Mouse (Mus musculus) midbrain, embryonic 10.5 days (tissue): ENCODE results near the gene Rassf2. TPM values are rescaled to one million over a fixed set of nuclear protein-coding genes. Genes with fewer than 3 reads are reported as not detected.

Experiments used
- DNase-seq: peaks from one replicate; pipeline ENCODE4 v3.0.0-alpha.2; 2017; ENCODE audit warnings: low spot score
- H3K27ac ChIP-seq: fragments of 300-500 bp; sonication (generic); replicated peaks from 2 replicates; pipeline ENCODE4 v1.5.1; 2016; ENCODE audit warnings: mild to moderate bottlenecking
- H3K27me3 ChIP-seq: fragments of 300-500 bp; sonication (generic); 2 replicates; pipeline ENCODE4 v1.6.1; 2016; ENCODE audit warnings: low read depth, mild to moderate bottlenecking; ENCODE audit not compliant: poor library complexity, severe bottlenecking
- H3K36me3 ChIP-seq: fragments of 300-500 bp; sonication (generic); 2 replicates; pipeline ENCODE4 v1.6.1; 2016; ENCODE audit warnings: mild to moderate bottlenecking, moderate library complexity
- H3K4me1 ChIP-seq: fragments of 300-500 bp; sonication (generic); 2 replicates; pipeline ENCODE4 v1.6.1; 2016
- H3K4me3 ChIP-seq: fragments of 300-500 bp; sonication (generic); 2 replicates; pipeline ENCODE4 v1.5.1; 2016; ENCODE audit warnings: mild to moderate bottlenecking, moderate library complexity
- H3K9me3 ChIP-seq: fragments of 300-500 bp; sonication (generic); replicated peaks from 2 replicates; pipeline ENCODE4 v1.6.1; 2016; ENCODE audit warnings: mild to moderate bottlenecking
- WGBS: fragments of 180-500 bp; shearing (Covaris S2); methylation state at CpG from one replicate; pipeline ENCODE4 v1.1.7; 2016; 5-methylcytosine and 5-hydroxymethylcytosine counted together
- polyA plus RNA-seq: library from polyadenylated mRNA; unstranded; fragments of >200 nt; fragmentation: Nextera tagmentation; extraction: Ambion mirVana; gene quantifications from 2 replicates; pipeline ENCODE4 v1.2.1, GENCODE M21; 2016

Rassf2 gene
- polyA plus RNA-seq, 1 experiment from 2014 or later = 28.6 TPM

DNA sequence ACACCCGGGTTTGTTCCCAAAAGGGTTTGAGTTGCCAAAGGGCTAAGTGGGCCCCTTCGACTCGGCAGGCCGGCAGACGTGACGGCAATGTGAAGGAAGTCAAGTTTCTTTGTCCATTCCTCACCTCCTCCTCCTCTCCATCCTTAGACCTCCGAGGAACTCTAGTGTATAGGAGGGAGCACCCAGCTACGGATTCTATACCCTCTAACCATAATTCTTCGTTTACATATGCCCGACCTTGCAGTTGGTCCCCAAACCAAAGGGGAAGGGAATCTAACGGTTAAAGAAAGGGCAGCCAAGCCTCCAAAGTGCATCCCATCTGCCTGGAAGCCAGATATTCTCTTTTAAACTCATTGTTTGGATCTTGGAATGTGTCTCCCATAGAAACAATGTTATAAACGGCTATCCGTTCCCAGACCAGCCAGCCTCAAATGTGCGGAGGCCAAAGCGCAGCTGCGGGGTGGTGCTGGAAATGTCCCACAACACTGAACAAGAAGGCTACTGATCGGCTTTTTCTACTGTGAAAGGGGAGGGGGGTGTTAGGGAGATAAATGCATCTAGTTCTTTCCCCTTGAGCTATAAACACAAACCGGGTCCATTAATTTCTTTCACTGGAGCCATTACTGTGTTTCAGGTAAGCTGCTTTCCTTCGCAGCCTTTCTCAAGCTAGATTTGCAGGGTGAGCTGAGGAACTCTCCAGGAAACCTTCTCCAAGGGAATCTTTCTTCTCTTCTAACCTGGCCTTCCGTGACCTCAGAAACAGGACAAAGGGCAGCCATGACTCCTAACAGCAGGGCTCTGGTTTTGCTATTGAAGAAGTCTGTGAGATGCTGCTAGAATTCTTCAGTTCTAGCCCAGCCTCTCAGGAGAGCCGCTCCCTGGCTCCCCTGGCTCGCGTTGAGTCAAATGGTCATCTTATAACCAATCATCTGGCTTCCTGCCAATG is 633 bp upstream of the Rassf2 start:
- peak; percentile 48 for DNase-seq
- Histone ChIP-seq H3K27me3 (peaks cover 23% of the 10 kb centered on the region), H3K9me3 (no peaks in the 10 kb centered on the region), H3K4me3 (peak overlapping the region; percentile 81), H3K4me1 (peaks cover 60% of the 10 kb centered on the region), H3K36me3 (peaks cover 10% of the 10 kb centered on the region; the same call in 1 of the 2 replicates), H3K27ac (peak overlapping the region; percentile 95)
- 4% methylated on average over 23 of the region's 23 CpGs for WGBS

- Histone ChIP-seq H3K4me1 (peaks cover 47% of the 10 kb centered on the region), H3K9me3 (no peaks in the 10 kb centered on the region), H3K27ac (peak overlapping the region; percentile 95), H3K36me3 (peaks cover 19% of the 10 kb centered on the region; the same call in 1 of the 2 replicates), H3K27me3 (peaks cover 23% of the 10 kb centered on the region), H3K4me3 (peak overlapping the region; percentile 81)
- WGBS = under 1% methylated on average over 36 of the region's 36 CpGs
- peak; percentile 57 for DNase-seq
Measured at GRCm38 (mm10) chr2:132028894-132029605, 1.0 kb downstream of the Rassf2 start.

DNA sequence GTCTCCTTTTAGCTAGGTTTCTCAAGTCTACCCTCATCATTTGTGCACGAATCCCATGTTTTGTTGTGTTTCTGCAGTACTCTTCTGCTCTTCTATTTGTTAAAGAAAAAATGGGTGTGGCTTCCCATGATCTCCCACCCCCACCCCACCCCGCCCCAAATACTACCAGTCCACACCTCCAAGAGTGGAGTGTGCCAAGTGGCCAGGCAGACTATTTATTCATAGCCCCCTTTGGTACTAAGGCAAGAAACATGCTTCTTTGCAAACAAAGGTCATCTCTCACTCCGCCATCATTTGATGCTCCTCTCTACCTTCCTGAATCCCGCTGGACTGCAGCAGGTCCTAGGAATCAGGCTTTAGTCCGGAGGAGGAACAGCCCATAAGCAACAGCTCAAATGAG is 2.0 kb downstream of the Rassf2 start:
- H3K4me3 ChIP-seq = peak overlapping the region; percentile 81
- 38% methylated on average over 5 of the region's 5 CpGs for WGBS

DNA sequence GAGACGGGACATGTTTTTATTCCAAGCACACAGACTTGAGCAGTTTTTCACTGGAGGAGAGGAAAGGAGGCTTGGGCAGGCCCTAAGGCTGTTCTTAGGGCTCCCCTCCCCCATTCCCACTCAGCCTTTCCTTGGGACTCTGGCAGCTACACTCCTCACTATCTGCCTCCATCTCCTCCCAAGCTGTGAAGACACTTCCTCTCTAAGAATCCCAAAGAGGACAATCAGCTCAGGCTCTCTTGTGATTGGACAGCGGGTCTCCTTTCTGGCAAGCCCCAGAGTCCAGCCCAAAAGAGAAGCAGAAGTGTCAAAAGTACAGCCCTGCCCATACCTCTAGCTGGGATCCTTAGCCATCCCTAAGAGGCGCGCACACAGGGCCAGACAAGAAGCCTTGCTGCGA is 2.7 kb downstream of the Rassf2 start:
- 66% methylated on average over 5 of the region's 5 CpGs for WGBS
- Histone ChIP-seq H3K4me3 (peak overlapping the region; percentile 81), H3K9me3 (no peaks in the 10 kb centered on the region), H3K27me3 (peaks cover 23% of the 10 kb centered on the region), H3K27ac (no peak overlapping the region), H3K36me3 (peaks cover 24% of the 10 kb centered on the region; the same call in 1 of the 2 replicates), H3K4me1 (peaks cover 44% of the 10 kb centered on the region)
- no peak for DNase-seq

More for the DNA sequence above, 2.0 kb downstream of the Rassf2 start:
- Histone ChIP-seq H3K4me1 (peaks cover 44% of the 10 kb centered on the region), H3K36me3 (peaks cover 21% of the 10 kb centered on the region; the same call in 1 of the 2 replicates), H3K27me3 (peaks cover 23% of the 10 kb centered on the region), H3K9me3 (no peaks in the 10 kb centered on the region), H3K27ac (peak overlapping the region; percentile 95; the same call in 1 of the 2 replicates)
- no peak for DNase-seq

GRCm38 (mm10) chr2:132024028-132024427 is 6.0 kb downstream of the Rassf2 start:
- Histone ChIP-seq H3K4me1 (peaks cover 27% of the 10 kb centered on the region), H3K36me3 (peaks cover 44% of the 10 kb centered on the region; the same call in 1 of the 2 replicates), H3K27ac (no peak overlapping the region), H3K4me3 (no peak overlapping the region), H3K27me3 (peaks cover 18% of the 10 kb centered on the region), H3K9me3 (no peaks in the 10 kb centered on the region)
- no peak for DNase-seq
- 95% methylated on average over 4 of the region's 4 CpGs for WGBS

GRCm38 (mm10) chr2:132022621-132023020 is 7.4 kb downstream of the Rassf2 start:
- no peak for DNase-seq
- 89% methylated on average over 8 of the region's 8 CpGs for WGBS
- H3K4me1 ChIP-seq = peaks cover 24% of the 10 kb centered on the region

DNA sequence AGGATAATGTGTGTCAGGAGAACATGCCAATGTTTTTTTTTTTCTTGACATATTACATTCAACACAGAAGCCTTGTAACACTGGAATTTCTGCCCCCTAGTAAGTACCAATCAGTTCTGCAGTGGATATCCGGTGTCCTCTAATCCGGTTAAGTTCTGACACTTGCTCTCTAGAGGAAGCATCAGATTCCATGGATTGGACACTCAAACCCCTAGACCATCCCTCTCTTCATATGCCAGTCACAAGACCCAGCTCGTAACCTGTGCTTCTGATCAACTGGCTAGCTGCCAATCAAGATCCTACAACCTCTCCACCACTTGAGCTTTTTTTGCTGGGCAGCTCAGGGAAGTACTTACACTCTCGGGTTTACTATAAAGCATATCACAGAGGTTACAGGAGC is 8.4 kb downstream of the Rassf2 start:
- no peak for DNase-seq
- Histone ChIP-seq H3K27me3 (no peaks in the 10 kb centered on the region), H3K4me3 (no peak overlapping the region), H3K36me3 (peaks cover 56% of the 10 kb centered on the region), H3K9me3 (no peaks in the 10 kb centered on the region), H3K27ac (no peak overlapping the region), H3K4me1 (peaks cover 18% of the 10 kb centered on the region)
- WGBS = 79% methylated on average over 4 of the region's 4 CpGs

More at GRCm38 (mm10) chr2:132022621-132023020, 7.4 kb downstream of the Rassf2 start:
- H3K27ac ChIP-seq = no peak overlapping the region
- H3K4me3 ChIP-seq = no peak overlapping the region
- H3K9me3 ChIP-seq = no peaks in the 10 kb centered on the region
- peaks cover 52% of the 10 kb centered on the region for H3K36me3 ChIP-seq
- H3K27me3 ChIP-seq = peaks cover 4% of the 10 kb centered on the region; the same call in 1 of the 2 replicates

GRCm38 (mm10) chr2:132020991-132021541 is 9.0 kb downstream of the Rassf2 start:
- H3K9me3 ChIP-seq = no peaks in the 10 kb centered on the region
- no peaks in the 10 kb centered on the region for H3K27me3 ChIP-seq
- 69% methylated on average over 5 of the region's 5 CpGs for WGBS
- peaks cover 18% of the 10 kb centered on the region for H3K4me1 ChIP-seq
- no peak for DNase-seq
- H3K27ac ChIP-seq = peak overlapping the region; percentile 10; the same call in 1 of the 2 replicates
- no peak overlapping the region for H3K4me3 ChIP-seq
- H3K36me3 ChIP-seq = peaks cover 50% of the 10 kb centered on the region

- Histone ChIP-seq H3K36me3 (peaks cover 44% of the 10 kb centered on the region), H3K27ac (peak overlapping the region; percentile 10; the same call in 1 of the 2 replicates), H3K4me1 (peaks cover 18% of the 10 kb centered on the region), H3K27me3 (no peaks in the 10 kb centered on the region), H3K4me3 (no peak overlapping the region), H3K9me3 (no peaks in the 10 kb centered on the region)
- WGBS = 90% methylated on average over 7 of the region's 7 CpGs
- DNase-seq = no peak
Measured at GRCm38 (mm10) chr2:132020420-132020819, 9.6 kb downstream of the Rassf2 start.

GRCm38 (mm10) chr2:132019372-132019811 is 10.7 kb downstream of the Rassf2 start:
- H3K27me3 ChIP-seq = no peaks in the 10 kb centered on the region
- no peak overlapping the region for H3K4me3 ChIP-seq
- no peaks in the 10 kb centered on the region for H3K9me3 ChIP-seq
- 86% methylated on average over 3 of the region's 3 CpGs for WGBS
- H3K27ac ChIP-seq = no peak overlapping the region
- DNase-seq = no peak
- peaks cover 38% of the 10 kb centered on the region for H3K36me3 ChIP-seq
- H3K4me1 ChIP-seq = peaks cover 18% of the 10 kb centered on the region

DNA sequence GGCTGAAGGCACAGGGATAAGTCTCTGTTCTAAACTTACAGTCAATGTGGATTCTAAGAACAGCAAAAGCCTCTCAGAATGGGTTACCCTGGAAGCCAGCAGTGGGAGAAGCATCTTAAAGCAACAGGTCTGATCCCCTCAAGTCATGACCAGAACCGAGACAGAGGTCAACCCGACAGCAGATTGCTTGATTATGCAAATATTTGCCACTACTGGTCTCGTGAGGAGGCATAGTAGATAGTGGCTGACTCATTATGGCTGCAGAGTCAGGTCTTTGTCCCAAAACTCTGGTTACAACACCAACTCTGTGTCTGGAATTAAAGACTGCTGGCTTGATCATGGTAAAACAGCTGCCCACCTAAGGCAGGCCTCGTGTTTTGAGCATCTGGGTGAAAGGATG is 11.9 kb downstream of the Rassf2 start:
- no peak for DNase-seq
- Histone ChIP-seq H3K27ac (no peak overlapping the region), H3K36me3 (peaks cover 36% of the 10 kb centered on the region), H3K4me1 (peaks cover 18% of the 10 kb centered on the region), H3K4me3 (no peak overlapping the region), H3K9me3 (no peaks in the 10 kb centered on the region), H3K27me3 (no peaks in the 10 kb centered on the region)
- WGBS = 72% methylated on average over 4 of the region's 4 CpGs

- 49% methylated on average over 7 of the region's 7 CpGs for WGBS
- Histone ChIP-seq H3K9me3 (no peaks in the 10 kb centered on the region), H3K4me3 (no peak overlapping the region), H3K36me3 (peaks cover 38% of the 10 kb centered on the region), H3K4me1 (peaks cover 18% of the 10 kb centered on the region), H3K27ac (0 out of 2 replicates have a peak overlapping the region, but pooled peaks have one; percentile 3), H3K27me3 (no peaks in the 10 kb centered on the region)
- DNase-seq = no peak
Measured at GRCm38 (mm10) chr2:132017611-132018010, 12.4 kb downstream of the Rassf2 start.
